Mouse (Mus musculus) stomach, postnatal 0 days (tissue): ENCODE measurements around the gene Aldh5a1.

Experiments
- CTCF ChIP-seq: IDR thresholded peaks from 2 replicates; pipeline ENCODE4 v1.5.1; 2016; ENCODE audit warnings: antibody characterized with exemption, low read depth, mild to moderate bottlenecking, moderate library complexity
- EP300 ChIP-seq: optimal IDR thresholded peaks from 2 replicates; pipeline ENCODE3; 2016; ENCODE audit warnings: antibody characterized with exemption

DNA sequence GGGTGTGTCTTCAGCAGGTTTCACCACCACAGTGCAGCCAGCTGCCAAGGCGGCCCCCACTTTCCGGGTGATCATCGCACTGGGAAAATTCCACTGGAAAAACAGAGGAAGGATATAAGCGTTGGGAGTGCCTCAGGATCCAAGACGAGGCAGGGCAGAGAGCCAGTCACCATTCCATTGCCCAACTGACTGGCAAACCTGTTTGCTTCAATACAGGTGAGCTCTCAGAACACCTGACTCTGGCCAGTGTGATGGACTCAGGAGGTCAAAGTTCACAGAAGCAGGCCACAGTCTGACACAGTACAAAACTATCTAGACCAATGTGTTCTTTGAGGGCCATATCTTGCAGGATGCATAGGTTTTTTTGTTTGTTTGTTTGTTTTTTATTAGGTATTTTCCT, 13.5 kb downstream of the Aldh5a1 start:
- no peak for TF ChIP-seq CTCF
- no peak for TF ChIP-seq EP300
